Mouse (Mus musculus) heart, postnatal 4 days (tissue): ENCODE data around the gene Ccdc28b. TPM values are rescaled to one million over a fixed set of nuclear protein-coding genes. Genes with fewer than 3 reads are reported as not detected.

Experiments used
- DNase-seq: peaks from one replicate; pipeline ENCODE4 v3.0.0; 2021
- total RNA-seq, 2 experiments: library from RNA; stranded (reverse); gene quantifications; 2 replicates each; pipeline ENCODE4 v1.2.3; 2021

Ccdc28b gene
- total RNA-seq, 2 experiments from 2014 or later = 30.9 to 33.3 TPM

DNA sequence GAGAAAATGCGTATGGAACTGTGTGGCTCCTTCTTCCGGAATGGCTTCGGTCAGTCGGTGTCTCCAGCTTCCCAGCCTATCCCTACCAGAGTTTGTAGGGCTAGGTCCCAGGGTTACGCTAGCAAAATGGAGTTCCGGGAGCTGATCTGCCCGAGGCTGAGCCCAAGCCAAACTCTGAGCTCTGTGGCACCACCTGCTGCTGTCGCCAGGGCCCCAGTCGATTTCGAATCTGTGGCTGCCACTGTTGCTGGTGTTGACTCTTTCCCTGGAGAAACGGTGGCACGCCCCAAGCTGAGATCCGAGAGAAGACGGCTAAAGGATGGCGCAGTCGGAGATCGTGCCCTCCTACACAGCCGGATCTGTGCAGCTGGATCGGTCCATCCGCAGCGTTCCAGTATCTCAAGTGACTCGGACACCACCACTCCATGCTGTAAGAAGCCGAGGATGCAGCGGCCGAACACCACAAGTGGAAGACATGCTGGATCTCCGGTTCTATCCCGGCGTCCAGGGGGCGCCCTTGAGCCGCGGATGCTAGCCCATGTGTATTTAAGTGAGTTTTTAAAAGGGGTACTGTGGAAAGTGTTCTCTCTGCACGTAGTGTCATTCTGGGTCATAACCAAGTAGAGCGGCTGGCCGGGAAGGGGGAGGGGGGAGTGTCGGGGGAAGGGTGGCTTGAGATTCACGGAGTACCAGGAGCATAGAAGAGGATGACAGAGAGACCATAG is 38.7 kb downstream of the Ccdc28b start:
- DNase-seq = peak; percentile 90

DNA sequence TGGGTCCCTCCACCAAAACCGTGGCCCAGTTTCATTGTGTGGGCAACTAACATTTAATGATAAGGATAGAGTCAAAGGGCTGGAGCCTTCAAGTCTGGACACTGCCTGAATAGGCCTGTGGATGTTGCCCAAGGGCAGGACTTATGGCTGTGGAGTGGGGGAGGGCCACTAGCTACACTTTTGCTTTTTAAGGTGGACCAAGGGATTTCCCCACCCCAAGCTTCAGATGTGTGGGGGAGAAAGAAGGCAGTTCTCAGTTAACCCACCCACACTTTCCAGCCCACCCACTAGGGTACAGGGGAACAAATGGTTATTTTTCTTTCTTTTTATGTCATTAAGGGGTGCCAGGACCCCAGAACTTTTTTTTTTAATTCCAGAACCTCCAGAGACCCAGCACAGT is 39.4 kb downstream of the Ccdc28b start:
- DNase-seq = no peak

DNA sequence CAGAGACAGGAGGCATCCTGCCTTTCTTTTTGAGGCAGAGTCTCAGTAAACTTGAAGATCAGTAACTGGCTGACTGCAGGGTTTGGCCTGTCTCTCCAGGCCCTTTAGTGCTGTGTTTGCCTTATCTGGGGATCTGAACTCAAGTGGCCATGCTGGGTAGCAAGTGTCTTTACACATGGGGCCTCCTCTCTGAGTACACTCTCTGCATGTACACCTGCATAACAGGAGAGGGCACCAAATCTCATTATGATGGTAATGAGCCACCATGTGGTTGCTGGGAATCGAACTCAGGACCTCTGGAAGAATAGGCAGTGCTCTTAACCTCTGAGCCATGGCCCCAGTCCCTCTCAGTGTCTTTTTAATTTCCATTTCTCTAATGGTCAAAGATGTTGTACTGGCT is 41.5 kb downstream of the Ccdc28b start:
- DNase-seq = no peak

DNA sequence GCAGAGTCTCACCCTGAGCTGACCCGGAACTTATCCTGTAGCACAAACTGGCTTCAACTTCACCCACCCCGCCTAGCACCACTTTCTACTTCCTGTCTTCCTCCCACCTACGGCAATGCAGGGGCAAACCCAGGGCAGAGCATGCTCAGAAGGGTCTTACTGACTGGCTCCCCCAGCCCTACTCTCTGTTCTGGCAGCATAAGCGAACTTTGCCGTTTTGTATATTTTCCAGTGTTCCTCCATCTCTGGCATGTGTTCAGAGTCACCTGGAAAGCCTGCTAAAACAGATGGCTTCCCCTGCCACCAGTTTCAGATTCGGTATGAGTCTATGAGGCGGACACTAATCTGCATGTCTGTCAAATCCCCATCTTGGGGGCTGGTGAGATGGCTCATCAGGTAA is 43.4 kb downstream of the Ccdc28b start:
- DNase-seq = no peak

DNA sequence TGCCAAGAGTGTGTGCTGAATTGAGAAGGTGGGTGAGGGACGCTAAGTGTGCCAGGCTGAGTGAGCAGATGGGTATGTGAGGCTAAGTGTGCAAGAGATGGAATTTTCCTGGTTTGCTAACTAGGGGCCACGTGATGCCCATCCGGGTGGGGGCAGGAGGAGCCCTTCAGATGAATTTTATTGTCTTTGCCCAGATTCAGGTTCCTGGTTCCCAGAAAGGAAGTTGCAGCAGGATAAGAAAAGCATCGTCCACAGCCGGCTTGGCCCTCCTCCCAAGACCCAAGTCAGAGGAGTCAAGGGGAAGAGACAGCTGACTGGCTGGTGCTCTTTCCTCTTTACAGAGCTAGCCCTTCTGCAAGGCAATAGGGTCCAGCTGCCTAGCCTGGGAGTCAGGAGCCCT is 45.3 kb downstream of the Ccdc28b start, which contains the start of gene Fam167b:
TSS of gene Fam167b (minus strand) at position 84 of the 400 bp plus-strand sequence.
- DNase-seq = peak; percentile 49

DNA sequence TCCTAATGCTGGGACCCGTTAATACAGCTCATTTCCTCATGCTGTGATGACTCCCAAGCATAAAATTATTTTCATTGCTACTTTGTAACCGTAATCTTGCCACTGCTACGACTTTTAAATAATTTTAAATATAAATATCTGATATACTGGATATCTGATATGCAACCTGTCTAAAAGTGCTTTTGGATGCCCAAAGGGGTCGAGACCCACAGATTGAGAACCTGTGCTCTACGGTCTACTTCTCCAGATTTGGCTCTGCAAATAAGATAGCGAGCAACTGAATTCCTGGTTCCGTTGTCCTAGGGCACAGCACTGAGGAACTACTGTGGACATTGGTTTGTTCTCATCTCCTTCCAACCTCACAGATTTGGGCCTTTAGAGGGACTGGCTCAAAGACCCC is 46.1 kb downstream of the Ccdc28b start:
- no peak for DNase-seq

DNA sequence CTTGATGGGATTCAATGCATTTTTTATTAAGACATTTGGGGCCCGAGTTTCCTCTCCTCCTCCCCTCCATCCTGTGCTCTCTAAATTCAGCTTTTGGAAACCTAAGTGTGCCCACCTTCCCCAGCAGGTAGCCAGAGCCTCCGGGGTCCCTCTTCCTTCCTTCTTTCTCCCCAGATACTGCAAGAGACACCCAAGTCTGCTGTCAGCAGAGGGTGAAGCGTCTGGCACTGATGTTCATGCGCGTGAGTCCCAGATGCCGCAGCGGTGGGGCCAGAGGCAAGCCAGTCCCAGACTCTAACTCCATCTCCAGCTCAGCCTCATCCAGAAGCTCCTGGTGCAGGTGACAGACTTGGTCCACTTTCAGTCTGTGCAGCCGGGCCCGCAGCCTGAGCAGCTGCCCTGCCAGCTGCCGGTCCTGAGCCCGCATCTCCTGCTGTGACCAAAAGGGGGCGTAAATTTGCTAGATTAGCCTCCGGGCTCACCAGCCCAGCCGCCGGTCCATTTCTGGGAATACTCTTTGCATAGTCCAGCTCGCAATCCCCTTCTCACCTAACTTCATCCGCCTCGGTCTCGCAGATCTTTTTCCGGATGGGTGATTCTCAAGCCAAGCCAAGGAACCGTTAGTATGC is 46.8 kb downstream of the Ccdc28b start:
- DNase-seq = peak; percentile 81

DNA sequence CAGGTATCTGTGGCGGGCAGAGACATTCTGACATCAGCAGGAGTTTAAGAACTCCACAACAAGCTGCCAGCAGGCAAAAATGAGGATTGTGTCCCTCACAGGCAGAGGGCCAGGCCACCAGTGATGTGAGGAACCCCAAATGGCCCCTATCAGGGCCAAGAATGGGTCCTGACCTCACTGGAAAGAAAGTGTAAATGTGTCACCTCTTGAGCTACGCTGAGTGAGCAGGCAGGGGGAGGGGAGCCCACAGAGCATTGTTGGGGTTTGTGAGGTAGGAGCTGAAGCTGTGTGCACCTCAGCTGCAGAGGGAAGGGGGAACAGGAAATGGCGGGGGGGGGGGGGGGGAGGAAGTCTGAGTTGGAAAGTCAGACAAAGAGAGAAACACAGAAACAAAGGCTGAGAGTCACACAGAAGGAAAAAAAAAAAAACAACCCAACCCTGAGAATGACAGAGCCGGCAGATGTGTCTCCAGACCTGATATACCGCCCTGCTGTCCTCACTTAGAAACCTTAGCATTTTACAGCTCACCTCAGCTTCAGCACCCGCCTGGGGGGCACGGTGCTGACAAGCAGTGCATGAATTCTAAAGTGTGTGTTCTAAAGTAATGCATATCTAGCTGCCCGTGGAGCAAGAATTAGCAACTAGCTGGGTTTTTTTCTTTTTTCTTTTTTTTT is 48.4 kb downstream of the Ccdc28b start:
- no peak for DNase-seq

DNA sequence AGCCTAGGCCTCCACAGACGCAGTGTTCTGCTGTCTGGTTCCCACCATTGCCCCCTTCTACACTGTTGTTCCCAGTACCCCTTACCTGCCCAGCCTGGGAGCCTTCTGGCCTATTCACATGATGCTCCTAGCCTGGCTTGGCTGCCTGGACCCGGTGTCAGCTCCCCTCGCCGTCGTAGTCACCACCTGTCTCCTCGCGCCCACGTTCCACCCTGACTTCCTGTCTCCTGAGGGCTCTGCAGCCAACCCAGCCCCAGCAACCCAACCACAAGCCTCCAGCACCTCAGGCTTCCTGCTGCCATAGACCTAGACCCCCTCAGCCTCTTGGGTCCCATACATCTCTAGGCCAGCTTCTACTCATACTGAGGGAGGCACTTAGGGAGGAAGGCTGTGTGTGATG is 50.3 kb downstream of the Ccdc28b start, which contains the start of gene Lck:
TSS of gene Lck (minus strand) at position 212 of the 400 bp plus-strand sequence.
- no peak for DNase-seq

DNA sequence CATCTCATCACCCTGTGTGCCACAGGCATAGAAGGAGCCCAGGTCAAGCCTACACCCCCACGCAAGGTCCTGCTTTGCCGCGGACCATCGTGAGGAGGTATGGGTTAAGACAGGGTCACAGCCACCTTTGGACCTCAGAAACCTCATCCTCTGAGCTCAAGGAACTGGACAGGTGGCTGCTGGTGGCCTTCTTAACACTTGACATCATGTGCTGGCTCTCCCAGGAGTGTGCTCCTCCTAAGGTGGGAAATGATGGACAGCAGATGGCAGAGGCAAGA is 50.7 kb downstream of the Ccdc28b start:
- DNase-seq = no peak

DNA sequence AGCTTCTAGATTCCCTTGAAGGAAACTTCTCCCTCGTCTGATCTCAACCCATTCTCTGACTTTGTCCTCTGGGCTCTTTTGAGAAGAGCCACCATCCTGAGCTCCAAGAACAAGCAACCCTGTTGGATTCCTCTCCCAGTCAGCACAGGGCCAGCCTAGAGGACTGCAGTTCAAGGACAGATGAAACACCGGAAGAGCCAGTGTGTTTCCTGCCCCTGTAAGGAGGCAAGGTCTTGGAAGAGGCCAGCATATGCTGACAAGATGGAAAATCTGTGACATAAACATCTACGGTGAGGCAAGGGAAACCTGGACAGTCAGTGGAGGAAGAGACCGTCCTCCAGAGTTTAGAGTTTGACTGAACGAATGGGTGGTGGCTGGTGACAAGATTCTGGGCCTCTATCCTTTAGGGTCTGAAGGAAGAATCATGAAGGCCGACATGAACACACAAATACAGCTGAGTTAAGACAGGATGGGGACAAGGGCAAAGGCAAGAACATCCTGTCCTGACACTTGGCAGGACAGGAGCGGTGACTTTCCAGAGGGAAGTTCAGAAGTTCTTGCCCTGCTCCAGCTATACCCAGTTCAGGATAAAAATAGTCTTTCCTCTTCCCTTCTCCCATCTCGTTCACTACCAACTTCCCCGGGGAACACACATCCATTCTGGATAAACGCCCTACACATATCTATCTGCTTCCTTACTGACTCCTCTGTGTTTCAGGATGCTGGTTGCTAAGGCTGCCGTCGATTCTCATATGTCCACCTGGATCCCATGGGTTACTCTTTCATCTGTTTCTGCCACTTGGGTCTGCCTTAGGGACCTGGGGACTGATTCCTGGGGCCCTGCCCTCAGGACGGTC is 51.3 kb downstream of the Ccdc28b start:
- no peak for DNase-seq

DNA sequence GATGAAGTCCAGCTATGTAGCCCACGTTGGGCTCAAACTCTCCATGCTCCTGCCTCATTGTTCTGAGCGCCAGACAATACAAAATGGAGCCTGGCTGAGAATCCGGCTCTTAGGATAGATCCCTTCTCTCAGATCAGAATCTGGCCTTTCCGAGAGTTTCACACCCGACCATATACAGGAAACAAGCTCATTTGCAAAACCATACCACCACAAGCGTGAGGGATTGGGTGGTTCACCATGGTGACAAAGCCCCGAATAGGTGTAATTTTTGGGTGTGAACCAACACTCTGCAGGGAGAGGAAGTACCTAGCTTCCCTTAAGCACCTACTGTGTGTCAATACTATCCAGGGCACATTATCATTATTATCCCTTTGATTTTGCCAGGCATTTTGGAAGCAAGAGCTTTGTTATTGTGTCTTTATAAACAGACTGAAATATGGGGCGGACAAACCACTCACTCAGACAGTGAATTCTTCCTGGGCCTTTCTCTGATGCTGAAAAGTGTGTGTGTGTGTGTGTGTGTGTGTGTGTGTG is 52.1 kb downstream of the Ccdc28b start:
- DNase-seq = no peak

DNA sequence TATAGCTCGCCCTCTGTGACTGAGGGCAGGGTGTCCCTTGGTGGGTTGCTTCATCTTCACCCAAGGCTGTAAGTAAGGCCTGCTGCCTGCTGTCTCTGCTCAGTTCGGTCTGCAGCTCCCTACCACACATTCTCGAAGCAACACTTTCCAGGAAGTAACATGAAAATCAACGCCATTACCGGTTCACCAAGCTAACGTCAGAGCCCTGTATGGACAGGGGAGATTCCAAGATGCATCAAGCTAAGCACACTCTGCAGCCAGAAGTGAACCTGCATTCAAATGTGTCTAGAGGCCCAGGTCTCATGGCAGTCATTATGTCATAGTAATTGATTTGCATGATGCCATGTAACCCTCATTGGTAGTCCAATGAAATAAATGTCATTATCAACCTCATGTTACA is 53.7 kb downstream of the Ccdc28b start:
- DNase-seq = no peak

Other genes with a start within 250 kb of the Ccdc28b start
- gene Zbtb8a, start 245.8 kb downstream of the Ccdc28b start, total RNA-seq = 1 to 10 TPM; 8.7 to 9.0 TPM
- gene Zbtb8b, start 183.1 kb downstream of the Ccdc28b start, total RNA-seq = 1 to 10 TPM in 1 of 2 experiments, under 1 TPM in 1; 0.92 to 1.2 TPM
- gene Bsdc1, start 162.4 kb downstream of the Ccdc28b start, total RNA-seq = 10 to 100 TPM; 34.0 to 36.6 TPM
- gene Tssk3, start 132.9 kb downstream of the Ccdc28b start, total RNA-seq = not detected
- gene Fam229a, start 132.8 kb downstream of the Ccdc28b start, total RNA-seq = not detected
- 10 to 100 TPM; 96.6 to 97.7 TPM for gene Marcksl1, start 110.4 kb downstream of the Ccdc28b start, total RNA-seq
- gene Hdac1, start 81.2 kb downstream of the Ccdc28b start, total RNA-seq = 10 to 100 TPM; 45.0 to 46.4 TPM
- under 1 TPM; 0.86 to 0.91 TPM for gene Lck, start 50.3 kb downstream of the Ccdc28b start, total RNA-seq
- 1 to 10 TPM; 1.5 TPM for gene Fam167b, start 45.4 kb downstream of the Ccdc28b start, total RNA-seq
- 100 to 1,000 TPM; 146 to 160 TPM for gene Eif3i, start 23.3 kb downstream of the Ccdc28b start, total RNA-seq
- 10 to 100 TPM; 64.8 to 72.1 TPM for gene Tmem234, start 23.3 kb downstream of the Ccdc28b start, total RNA-seq
- under 1 TPM; 0.27 to 0.76 TPM for gene Dcdc2b, start 9.7 kb downstream of the Ccdc28b start, total RNA-seq
- 10 to 100 TPM in 1 of 2 experiments, 1 to 10 TPM in 1; 9.3 to 14.3 TPM for gene Iqcc, start 4.8 kb downstream of the Ccdc28b start, total RNA-seq
- 10 to 100 TPM; 40.0 to 41.9 TPM for gene Txlna, start 17.1 kb upstream of the Ccdc28b start, total RNA-seq
- 10 to 100 TPM; 70.2 to 71.9 TPM for gene Kpna6, start 48.8 kb upstream of the Ccdc28b start, total RNA-seq
- gene Tmem39b, start 72.9 kb upstream of the Ccdc28b start, total RNA-seq = 1 to 10 TPM; 6.6 to 6.7 TPM
- gene Khdrbs1, start 118.4 kb upstream of the Ccdc28b start, total RNA-seq = 100 to 1,000 TPM; 102 to 110 TPM
- 100 to 1,000 TPM; 293 to 301 TPM for gene Ptp4a2, start 187.3 kb upstream of the Ccdc28b start, total RNA-seq